Mouse (Mus musculus) macrophage (primary cell): ENCODE measurements around the gene Cuta. TPM values are rescaled to one million over a fixed set of nuclear protein-coding genes. Genes with fewer than 3 reads are reported as not detected.
"Not testable (repeated sequence)": the region's sequence is repeated elsewhere in the genome, so short reads cannot be mapped to it uniquely, and the experiment has no call there.

Experiments
- H3K27ac ChIP-seq: fragments of 350-480 bp; formaldehyde crosslinking; 2 replicates; pipeline ENCODE4 v1.9.0; 2021
- H3K36me3 ChIP-seq: fragments of 350-480 bp; formaldehyde crosslinking; 2 replicates; pipeline ENCODE4 v1.9.0; 2021; ENCODE audit errors: inconsistent target
- H3K4me3 ChIP-seq: fragments of 350-480 bp; formaldehyde crosslinking; 2 replicates; pipeline ENCODE4 v1.9.0; 2021; ENCODE audit errors: inconsistent target
- H3K79me2 ChIP-seq: fragments of 350-480 bp; formaldehyde crosslinking; 2 replicates; pipeline ENCODE4 v1.9.0; 2021; ENCODE audit errors: inconsistent target
- WGBS: methylation state at CpG from one replicate; pipeline ENCODE4 v1.1.7; 2026; ENCODE audit warnings: inconsistent platforms; ENCODE audit not compliant: missing documents; 5-methylcytosine and 5-hydroxymethylcytosine counted together
- polyA plus RNA-seq: library from polyadenylated mRNA; stranded (reverse); fragments of 250-400 nt; gene quantifications from 3 replicates; pipeline ENCODE4 v1.2.4, GENCODE M21; 2018; ENCODE audit warnings: inconsistent platforms
- total RNA-seq, 78 experiments: library from RNA; depleted of rRNA; stranded (reverse); fragments of 250-400 nt; gene quantifications; 1 replicate in 9 of 78; 2 replicates in 24 of 78; 3 replicates in 43 of 78; 4 replicates in 2 of 78; pipeline ENCODE4 v1.2.4; 2018; ENCODE audit warnings: inconsistent platforms in 56 of 78

Cuta gene
- 10 to 100 TPM in 16 of 26 experiments, 1 to 10 TPM in 10; 4.2 to 40.7 (median 14.2) TPM for total RNA-seq (2018; cell fraction: chromatin; rRNA removed)
- total RNA-seq (2018; cell fraction: cytosol; rRNA removed): 100 to 1,000 TPM in 9 of 26 experiments, 10 to 100 TPM in 17; 80.8 to 134 (median 92.3) TPM
- 10 to 100 TPM; 14.2 to 93.0 (median 41.5) TPM for total RNA-seq (2018; cell fraction: nucleus; rRNA removed)
- polyA plus RNA-seq: 40.7 to 118 TPM (median 91.4 TPM) in 3 replicates

DNA sequence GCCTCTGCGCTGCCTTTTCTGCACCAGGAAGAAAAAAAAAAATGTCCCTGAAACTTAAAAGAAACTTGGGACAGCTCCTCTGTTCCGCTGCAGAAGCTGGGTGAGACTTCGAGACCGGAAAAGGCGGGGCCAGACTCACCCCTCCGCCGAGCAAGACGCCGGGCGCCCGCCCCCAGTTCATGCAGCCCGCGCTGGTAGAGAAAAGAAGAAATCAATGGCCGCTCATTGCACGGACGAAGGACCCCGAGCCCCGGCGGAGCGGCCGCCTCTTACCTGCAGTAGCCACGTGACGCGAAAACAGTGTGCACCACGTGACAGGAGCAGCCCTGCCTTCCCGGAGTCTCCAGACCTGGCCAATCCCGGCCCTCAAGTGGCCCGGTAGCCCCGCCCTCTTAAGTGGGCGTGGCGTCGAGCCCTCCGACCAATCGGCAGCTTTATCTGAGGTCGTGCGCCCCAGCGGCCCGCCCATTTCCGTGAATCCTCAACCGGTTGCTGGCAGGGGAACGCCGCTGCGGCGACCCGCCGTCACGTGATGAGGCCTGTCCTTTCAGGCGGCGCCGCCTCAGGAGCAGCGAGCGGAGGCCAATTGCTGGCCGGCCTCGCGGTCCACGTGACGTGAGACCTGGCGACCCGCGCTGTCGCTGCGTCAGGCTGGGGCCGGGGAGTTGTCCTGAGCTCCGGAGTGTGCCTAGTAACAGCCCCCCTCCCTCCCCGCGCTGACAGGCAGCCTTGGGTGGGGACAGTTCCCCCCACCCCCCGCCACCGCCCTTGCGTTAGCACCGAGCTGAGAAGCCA, at the start of gene Cuta:
TSS of gene Cuta (minus strand) at position 392 of the 795 bp plus-strand sequence.
- peaks cover 26% of the 10 kb centered on the region for H3K79me2 ChIP-seq
- H3K4me3 ChIP-seq: peak within 1 kb of the TSS; percentile 98
- peaks cover 8% of the 10 kb centered on the region; the same call in 1 of the 2 replicates for H3K36me3 ChIP-seq
- H3K27ac ChIP-seq: peak within 1 kb of the TSS; percentile 83
- under 1% methylated on average over 46 of the region's 70 CpGs for WGBS

DNA sequence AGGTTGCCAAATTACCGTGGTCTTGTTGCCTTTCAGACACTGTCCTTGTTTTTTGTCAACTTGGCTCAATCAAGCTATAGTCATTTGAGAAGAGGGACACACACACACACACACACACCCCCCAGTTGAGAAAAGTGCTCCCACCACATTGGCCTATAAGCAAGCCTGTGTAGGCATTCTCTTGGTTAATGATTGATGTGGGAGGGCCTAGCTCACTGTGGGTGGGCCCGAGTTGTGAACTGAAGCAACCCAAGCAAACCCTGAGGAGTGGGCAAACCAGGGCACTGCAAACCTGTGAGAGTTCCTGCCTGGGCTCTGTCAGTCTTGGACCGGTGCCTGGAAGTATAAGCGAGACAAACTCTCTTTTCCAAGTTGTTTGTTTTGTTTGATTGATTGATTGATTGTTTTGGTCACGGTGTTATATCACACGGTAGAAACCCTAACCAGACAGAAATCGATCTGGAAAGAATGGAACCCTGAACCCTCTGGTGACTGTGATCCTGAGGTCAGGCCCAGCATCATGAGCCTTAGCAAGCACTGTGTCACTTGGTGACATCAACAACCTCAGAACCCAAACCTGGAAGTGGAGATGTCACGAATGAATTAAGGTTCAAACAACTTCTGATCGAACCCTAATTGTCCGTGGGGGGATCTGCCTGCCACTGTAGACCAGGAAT, 46.3 kb upstream of the Cuta start:
- 94% methylated on average over 8 of the region's 10 CpGs for WGBS
- Histone ChIP-seq H3K79me2 (no peaks in the 10 kb centered on the region), H3K36me3 (no peaks in the 10 kb centered on the region), H3K4me3 (no peak overlapping the region), H3K27ac (no peak overlapping the region)

DNA sequence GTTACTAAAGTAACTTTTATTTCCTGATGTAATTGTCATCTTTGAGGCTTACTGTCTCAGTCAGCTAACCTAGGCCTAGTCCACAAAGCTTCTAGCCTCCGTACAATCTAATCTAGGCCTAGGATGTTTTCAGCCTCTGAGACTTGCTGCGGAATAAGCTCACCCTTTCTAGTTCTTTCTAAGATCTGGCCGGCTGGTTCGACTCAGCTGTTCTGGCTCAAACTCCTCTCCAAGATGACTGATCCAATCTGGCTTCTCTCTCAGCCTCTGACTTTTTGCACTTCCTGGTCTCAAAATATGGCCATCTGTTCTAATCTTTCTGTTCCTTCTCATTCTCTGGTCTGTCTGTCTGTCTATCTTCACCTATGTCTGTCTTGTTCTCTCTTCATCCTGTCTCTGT, 44.0 kb upstream of the Cuta start:
- WGBS: 95% methylated on average over 4 of the region's 4 CpGs
- Histone ChIP-seq H3K79me2 (no peaks in the 10 kb centered on the region), H3K4me3 (no peak overlapping the region), H3K27ac (no peak overlapping the region), H3K36me3 (no peaks in the 10 kb centered on the region)

DNA sequence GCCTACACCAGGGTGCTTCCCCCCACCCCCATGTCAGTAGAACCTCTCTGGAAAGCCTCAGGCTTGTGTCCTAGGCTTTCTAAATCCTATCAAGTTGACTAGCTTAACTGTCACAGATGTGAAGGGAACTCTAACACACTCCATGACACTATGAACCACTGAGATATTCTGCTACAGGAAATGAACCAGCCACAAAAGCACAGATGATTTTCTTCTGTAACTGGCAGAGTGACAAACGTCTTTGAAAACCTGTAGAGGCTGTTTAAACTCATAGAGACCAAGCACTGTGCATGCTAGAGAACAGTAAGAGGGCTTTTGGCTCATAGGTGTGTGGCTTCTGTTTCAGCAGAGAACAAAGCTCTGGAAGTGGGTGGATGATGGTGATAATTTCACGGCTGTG, 41.7 kb upstream of the Cuta start:
- Histone ChIP-seq H3K79me2 (peaks cover 4% of the 10 kb centered on the region; the same call in 1 of the 2 replicates), H3K4me3 (no peak overlapping the region)
- 30% methylated on average over 2 of the region's 2 CpGs for WGBS

DNA sequence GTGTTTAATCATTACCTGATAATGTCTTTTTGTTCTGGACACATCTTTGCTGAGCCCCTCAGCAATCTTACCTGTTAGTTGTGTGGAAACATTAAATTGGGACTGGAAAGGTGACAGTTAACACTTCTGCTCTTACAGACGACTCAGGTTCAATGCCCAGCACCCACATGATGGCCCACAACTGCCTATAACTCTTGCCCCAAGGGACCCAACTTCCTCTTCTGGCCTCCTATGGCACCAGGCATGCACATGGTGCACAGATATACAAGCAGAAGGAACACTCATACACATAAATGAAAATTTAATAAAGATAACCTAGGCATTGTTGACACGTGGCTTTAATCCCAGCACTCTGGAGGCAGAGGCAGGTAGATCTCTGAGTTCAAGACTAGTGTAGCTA, 40.1 kb upstream of the Cuta start:
- H3K4me3 ChIP-seq: no peak overlapping the region
- no peak overlapping the region for H3K27ac ChIP-seq
- 37% methylated on average over 2 of the region's 2 CpGs for WGBS
- 0 out of 2 replicates have a peak, but pooled peaks cover 10% of the 10 kb centered on the region for H3K36me3 ChIP-seq
- H3K79me2 ChIP-seq: peaks cover 20% of the 10 kb centered on the region

More for the DNA sequence above, 41.7 kb upstream of the Cuta start:
- Histone ChIP-seq H3K27ac (no peak overlapping the region), H3K36me3 (0 out of 2 replicates have a peak, but pooled peaks cover 7% of the 10 kb centered on the region)

DNA sequence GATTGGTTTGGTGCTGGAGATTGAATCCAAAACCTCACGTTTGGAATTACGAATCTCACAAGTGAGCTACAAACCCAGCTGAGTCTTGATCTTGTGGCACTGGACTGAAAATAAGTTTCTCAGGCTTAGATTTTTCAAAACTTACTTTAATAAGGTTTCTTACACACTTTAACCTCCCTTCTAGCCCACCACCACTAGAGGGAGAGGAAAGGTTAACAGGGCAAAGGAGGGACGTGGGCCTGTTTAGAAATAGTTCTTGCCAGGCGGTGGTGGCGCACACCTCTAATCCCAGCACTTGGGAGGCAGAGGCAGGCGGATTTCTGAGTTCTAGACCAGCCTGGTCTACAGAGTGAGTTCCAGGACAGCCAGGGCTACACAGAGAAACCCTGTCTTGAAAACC, 38.0 kb upstream of the Cuta start:
- H3K79me2 ChIP-seq: peaks cover 32% of the 10 kb centered on the region
- not testable (repeated sequence) for H3K4me3 ChIP-seq, H3K27ac ChIP-seq
- H3K36me3 ChIP-seq: 0 out of 2 replicates have a peak, but pooled peaks cover 10% of the 10 kb centered on the region
- WGBS: 94% methylated on average over 5 of the region's 6 CpGs

DNA sequence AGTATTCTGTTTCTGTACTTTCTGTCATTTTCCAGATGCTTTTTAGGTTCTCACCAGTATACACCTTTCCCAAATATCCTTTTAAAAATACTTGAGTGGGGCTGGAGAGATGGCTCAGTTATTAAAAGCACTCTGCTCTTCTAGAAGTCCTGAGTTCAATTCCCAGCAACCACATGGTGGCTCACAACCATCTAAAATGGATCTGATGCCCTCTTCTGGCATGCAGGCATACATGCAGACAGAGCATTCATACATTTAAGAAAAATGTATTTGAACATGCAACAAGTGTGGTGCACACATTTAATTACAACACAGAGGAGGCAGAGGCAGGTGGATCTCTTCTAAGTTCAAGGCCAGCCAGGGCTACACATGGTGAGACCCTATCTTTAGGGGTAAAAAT, 36.0 kb upstream of the Cuta start:
- Histone ChIP-seq H3K36me3 (0 out of 2 replicates have a peak, but pooled peaks cover 10% of the 10 kb centered on the region), H3K79me2 (peaks cover 32% of the 10 kb centered on the region)

DNA sequence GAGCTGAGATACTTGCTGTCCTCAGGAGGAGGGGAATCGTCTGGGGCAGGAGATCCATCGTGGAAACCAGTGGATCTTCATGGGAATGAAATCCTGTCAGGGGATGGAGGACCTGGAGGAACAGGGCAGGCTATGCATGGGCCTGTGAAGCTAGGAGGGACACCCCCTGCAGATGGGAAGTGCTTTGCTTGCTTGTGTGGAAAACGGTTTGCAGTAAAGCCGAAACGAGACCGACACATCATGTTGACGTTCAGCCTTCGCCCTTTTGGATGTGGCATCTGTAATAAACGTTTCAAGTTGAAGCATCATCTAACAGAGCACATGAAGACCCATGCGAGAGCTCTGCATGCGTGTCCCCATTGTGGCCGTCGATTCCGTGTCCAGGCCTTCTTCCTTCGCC, 35.2 kb upstream of the Cuta start:
- WGBS: 89% methylated on average over 15 of the region's 15 CpGs
- Histone ChIP-seq H3K79me2 (peaks cover 32% of the 10 kb centered on the region), H3K27ac (no peak overlapping the region), H3K4me3 (no peak overlapping the region), H3K36me3 (0 out of 2 replicates have a peak, but pooled peaks cover 10% of the 10 kb centered on the region)

More for the DNA sequence above, 36.0 kb upstream of the Cuta start:
- no peak overlapping the region for H3K27ac ChIP-seq
- H3K4me3 ChIP-seq: no peak overlapping the region

DNA sequence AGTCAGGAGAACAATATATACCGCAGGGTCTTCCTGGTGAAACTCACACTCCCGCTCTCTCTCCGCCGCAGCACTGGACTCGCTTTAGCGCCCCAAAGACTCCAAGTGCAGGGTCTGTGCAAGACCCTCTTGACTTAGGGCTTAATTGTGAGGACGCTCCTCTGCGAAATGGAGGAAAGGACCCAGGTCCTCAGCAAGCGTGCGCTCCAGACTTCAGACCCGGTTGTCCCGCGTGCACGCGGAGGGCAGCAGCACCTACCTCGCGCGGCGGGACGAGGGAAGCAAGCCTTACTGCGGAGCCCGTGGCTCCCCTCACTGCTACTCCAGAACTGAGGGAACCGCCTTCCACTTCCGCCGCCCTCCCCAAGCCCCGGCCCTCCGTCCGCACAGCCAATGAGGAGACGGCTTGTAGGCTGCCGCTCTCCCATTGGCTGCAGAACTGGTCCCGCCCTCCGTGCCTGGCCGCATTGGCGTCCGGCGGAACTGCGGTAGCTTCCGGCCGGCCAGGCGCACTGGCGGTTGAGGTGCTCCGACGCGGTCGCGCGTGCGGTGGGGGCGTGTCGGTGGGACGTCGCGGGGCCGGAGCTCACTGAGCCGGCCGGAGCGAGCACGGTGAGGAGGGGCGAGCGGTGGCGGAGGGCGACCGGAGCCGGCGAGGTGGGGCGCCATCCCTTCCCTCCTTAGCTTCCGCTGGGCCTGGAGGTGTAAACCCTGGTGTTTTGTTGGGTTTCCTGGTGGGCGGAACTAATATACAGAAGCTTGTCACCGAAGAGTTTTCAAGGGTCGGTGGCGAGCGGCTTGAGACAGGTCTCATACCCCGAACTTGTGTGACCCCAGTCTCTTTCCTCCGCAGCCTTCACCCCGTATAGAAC, 33.6 kb upstream of the Cuta start, which contains the start of gene Zbtb9:
TSS of gene Zbtb9 (plus strand) at position 465 of the 872 bp plus-strand sequence.
- 0 out of 2 replicates have a peak, but pooled peaks cover 10% of the 10 kb centered on the region for H3K36me3 ChIP-seq
- H3K27ac ChIP-seq: peak within 1 kb of the TSS; percentile 57
- WGBS: under 1% methylated on average over 75 of the region's 75 CpGs
- H3K4me3 ChIP-seq: peak within 1 kb of the TSS; percentile 91
- H3K79me2 ChIP-seq: peaks cover 32% of the 10 kb centered on the region

DNA sequence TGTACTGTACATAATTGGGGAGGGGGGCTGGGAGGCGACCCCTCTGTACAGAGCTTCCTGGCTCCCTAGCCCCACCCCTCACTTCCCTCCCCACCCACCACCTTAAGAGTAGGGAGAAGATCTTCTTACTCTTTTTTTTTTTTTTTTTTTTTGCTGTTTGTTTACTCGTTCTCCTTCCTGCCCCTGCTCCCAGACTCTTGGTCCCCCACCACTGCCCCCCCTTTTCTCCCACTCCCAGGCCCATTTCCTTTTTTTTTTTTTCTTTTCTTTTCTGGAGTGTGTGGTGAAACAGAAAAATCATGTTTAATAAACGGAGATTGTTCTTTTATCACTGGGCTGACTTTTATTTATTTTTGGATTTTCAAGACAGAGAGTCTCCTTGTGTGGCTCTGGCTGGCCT, 32.7 kb upstream of the Cuta start:
- Histone ChIP-seq H3K79me2 (peaks cover 32% of the 10 kb centered on the region), H3K36me3 (0 out of 2 replicates have a peak, but pooled peaks cover 10% of the 10 kb centered on the region), H3K27ac (peak overlapping the region; percentile 57), H3K4me3 (peak overlapping the region; percentile 87)
- 0% methylated on average over 2 of the region's 3 CpGs for WGBS

DNA sequence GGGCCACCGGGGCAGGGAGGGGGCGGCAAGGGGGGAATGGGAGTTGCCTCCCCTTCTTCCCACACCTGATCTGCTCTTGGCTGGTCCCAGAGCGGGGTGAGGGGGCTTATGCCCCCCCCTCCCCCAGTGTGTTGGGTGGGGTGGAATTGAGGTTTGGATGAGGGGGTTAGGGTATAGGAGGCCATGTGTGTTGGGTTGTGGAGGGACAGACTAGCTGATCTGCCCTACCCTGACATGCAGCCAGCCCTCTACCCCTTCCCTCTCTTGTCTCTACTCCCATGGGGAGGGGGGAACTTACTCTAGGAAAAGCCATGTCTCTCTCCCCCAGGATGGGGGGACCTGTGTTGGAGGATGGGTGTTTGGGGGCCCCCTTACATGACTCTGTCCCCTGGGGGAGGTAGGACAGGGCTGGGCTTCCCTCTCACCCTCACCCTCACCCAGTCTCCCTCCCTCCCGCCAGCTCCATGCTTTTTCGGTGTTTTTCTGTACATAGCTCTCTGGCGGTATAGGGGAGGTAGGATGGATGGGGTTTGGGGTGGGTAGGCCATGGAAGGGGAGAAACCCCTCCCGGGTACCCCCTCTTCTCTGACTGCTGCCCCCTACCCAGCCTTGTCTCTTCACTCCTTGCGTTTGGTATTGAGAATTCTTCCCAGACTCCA, 32.0 kb upstream of the Cuta start:
- Histone ChIP-seq H3K27ac (no peak overlapping the region), H3K79me2 (peaks cover 32% of the 10 kb centered on the region), H3K4me3 (no peak overlapping the region), H3K36me3 (0 out of 2 replicates have a peak, but pooled peaks cover 7% of the 10 kb centered on the region)
- 88% methylated on average over 6 of the region's 8 CpGs for WGBS

DNA sequence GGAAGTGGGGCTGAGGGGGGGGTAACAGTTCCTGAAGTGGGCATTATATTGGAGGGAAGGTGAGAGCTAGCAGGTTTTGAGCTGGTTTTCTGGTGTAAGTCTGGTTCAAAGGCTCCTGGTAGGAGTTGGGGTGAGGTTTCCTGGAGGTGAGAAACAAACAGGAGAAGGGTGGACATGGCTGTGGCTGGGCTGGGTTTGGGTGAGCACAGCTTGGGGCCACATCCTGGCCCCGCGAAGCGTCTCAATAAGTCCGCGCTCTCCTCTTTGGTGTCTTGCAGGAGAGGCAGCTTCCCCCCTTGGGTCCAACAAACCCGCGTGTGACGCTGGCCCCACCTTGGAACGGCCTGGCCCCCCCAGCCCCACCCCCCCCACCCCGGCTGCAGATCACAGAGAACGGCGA, 30.9 kb upstream of the Cuta start:
- H3K79me2 ChIP-seq: peaks cover 20% of the 10 kb centered on the region
- no peak overlapping the region for H3K4me3 ChIP-seq
- 73% methylated on average over 12 of the region's 12 CpGs for WGBS
- no peak overlapping the region for H3K27ac ChIP-seq
- H3K36me3 ChIP-seq: no peaks in the 10 kb centered on the region

DNA sequence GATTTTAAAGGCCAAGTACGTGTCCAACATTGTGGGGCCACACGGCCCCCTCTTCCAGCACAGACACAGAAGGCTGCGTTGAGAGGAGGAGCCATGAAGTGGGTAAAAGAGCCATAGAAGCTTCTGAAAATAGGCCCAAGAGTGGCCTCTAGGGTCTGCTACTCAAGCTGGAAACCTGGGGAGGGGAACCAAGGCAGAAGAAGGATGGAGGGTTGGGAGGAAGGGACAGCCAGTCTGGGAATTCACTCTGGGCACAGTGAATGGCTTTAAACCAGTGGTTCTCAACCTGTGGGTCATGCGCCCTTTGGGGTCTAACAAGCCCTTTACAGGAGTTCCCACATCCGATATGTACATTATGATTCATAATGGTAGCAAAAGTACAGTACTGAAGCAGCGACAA, 29.9 kb upstream of the Cuta start:
- Histone ChIP-seq H3K4me3 (no peak overlapping the region), H3K79me2 (peaks cover 11% of the 10 kb centered on the region), H3K27ac (no peak overlapping the region), H3K36me3 (no peaks in the 10 kb centered on the region)
- 91% methylated on average over 6 of the region's 6 CpGs for WGBS
